Mouse (Mus musculus) induced T-regulatory cell, adult 2 months (primary cell): ENCODE measurements around the gene Kcnk16.
A peak's percentile ranks its signal among the peaks of the same experiment; 100 is the strongest.
"Not testable (repeated sequence)": the region's sequence is repeated elsewhere in the genome, so short reads cannot be mapped to it uniquely, and the experiment has no call there.

Source experiments
- DNase-seq: peaks from one replicate; pipeline ENCODE4 v3.0.0-alpha.2; 2012; ENCODE audit warnings: low read depth

Gene Kcnk16

DNA sequence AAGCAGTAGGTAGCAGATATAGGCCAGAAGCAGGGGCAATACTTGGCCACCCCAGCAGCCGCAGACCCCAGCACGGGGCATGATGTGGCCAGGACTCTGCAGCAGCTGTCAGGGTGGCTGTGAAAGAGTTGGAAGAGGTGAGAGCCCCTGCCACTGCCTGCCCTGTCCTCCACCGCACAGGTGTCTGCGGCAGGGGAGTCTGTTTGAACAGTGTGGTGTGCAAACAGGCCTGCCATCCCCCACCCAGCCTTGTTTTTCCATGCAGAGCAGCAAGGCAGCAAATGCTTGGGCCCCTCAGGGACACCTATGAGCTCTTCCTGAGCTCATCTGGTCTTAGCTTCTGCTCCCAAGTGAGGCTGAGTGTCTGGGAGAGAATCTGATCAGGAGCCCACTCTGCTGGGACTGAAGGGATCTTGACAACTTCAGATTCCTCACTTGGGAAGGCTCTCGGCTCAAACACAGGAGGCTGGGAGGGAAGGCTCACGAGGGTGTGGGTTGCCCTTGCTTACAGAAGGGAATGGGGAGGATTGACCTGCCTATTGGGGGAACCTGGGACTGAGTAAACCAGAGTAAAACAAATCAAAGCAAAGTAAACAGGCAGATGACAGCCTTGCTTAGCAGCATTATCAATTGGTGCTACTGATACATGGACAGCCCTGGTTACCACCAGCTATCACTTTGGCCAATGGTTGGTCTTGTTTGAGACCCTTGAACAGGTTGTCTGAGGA is at the start of gene Kcnk16:
Gene Kcnk16, minus strand, starts transcription at position 118 of the 728 bp plus-strand sequence.
- no peak for DNase-seq

DNA sequence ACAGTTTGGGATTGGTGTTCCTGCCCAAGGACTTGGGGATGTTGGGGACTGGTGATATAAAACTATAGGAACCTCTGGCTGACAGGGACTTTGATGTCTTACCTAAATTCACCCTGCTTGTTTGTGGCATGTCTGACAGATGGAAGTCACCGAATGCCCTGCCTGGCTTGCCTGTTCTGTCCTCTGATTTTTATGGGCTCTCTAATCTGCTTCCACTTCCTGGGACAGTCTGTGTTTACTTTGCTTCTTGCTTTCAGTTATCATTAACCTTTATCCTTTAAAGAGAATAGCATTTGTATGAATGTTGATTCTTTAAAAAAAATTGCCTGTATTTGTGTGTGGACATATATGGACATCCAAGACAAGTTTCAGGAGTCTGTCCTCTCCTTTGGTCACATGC is 46.1 kb upstream of the Kcnk16 start:
- DNase-seq: no peak

DNA sequence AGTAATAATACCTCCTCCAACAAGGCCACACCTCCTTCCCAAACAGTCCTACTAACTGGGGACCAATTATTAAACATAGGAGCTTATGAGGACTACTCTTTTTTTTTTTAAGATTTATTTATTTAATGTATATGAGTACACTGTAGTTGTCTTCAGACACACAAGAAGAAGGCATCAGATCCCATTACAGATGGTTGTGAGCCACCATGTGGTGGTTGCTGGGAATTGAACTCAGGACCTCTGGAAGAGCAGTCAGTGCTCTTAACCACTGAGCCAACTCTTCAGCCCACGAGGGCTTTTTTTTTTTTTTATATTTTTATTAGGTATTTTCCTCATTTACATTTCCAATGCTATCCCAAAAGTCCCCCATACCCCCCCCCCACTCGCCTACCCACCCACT is 36.1 kb upstream of the Kcnk16 start:
- DNase-seq: not testable (repeated sequence)

DNA sequence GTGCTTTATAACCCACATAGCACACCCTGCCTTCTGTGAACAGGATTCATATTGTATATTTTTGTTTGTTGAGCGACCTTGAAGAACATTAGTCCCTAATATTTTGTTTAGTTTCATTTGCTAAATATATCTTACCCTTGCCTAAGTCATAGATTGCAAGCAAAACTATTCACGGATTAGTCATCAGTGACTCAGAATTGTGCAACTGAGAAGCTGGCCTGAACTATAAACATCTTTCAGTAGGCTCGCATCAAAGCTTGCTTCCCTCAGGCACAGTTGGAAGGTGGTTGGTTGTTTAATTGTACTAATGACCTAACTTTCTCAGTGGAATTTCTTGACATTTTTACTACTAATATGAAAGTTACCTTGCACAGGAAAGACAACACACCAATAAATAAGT is 29.1 kb upstream of the Kcnk16 start:
- no peak for DNase-seq

DNA sequence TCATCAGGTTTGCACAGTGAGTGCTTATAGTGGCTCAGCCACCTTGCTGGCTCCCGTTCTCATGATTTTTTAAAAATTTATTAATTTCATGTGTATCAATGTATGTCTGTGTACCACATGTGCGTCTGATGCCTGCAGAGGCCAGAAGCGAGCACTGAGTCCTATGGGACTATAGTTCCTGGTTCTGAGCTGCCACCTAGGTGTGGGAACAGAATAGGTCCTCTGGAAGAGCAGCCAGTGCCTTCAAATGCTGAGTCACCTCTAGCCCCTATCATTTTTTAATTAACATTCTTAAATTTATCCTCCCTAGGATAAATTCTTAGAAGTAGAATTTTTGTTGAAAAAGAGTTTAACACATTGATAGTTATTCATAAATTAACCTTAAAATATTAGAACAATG is 28.6 kb upstream of the Kcnk16 start:
- DNase-seq: no peak

DNA sequence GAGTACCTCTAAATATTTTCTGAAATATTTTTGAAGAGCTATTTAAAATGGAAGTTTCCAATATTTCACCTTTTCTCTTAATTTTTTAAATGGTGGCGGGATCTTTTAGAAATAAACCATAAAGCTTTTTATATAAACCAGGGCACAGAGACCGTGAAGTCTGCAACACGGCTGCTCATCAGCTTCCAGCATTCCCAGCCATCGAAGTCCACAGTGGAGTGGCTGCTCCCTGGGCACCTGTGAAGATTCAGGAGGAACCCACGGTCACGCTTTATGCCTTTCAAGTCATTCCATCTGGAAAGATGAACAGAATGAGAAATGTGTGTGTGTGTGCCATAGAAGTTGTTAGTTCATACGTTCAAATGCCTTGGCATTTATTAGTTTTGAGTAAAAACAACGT is 25.9 kb upstream of the Kcnk16 start:
- no peak for DNase-seq

DNA sequence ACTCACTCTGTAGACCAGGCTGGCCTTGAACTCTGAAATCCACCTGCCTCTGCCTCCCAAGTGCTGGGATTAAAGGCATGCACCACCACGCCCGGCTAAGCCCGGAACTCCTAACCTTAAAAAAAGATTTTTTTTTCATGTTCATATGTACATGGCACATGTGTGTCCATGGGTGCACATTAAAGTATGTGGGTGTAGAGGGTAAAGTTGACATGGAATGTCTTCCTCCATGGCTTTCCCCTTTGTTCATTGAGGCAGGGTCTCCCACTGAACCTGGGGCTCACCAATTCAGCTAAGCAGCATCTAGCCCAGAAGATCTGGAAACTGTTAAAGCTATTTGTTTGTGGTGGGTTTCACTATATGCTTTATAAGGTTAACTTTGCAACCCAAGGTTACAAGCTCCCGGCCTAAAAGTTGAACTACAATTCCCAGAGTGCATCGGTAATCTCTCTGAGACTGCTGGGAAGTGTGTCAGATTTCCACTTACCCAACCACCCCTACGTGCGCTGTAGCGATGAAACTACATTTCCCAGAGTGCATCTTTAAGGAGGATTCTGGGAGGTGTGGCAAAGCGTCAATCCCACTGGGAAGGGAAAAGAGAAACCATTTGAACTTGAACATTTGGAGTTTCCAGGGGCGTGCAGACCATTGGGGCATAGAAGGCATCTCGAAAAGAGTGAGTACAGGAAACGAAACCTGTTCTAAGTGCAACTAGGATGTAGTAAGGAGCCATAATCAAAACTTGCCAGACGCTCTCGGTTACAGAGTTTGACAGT is 25.3 kb upstream of the Kcnk16 start, which contains the start of gene Nudt13:
Gene Nudt13, plus strand, starts transcription at position 581 of the 776 bp plus-strand sequence.
- peak; percentile 92 for DNase-seq

DNA sequence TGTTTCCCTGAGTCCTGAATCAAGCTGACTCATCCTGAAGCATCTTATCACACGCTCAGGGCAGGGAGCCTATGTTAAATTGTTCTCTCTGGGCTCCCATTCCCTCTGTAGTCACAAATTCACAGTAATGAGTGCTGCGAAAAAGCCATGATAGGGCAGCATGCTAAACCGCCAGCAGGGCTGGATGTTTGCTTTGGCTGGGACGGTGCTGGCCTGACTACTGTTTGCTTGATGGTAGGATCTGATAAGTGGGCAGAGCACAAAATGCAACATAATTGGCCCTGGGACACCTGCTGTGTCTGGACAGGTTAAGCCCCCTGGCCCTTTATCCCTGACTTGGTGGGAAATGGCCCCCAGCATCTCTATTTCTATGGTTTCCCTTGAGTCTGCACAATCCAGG is 22.4 kb upstream of the Kcnk16 start:
- DNase-seq: no peak

DNA sequence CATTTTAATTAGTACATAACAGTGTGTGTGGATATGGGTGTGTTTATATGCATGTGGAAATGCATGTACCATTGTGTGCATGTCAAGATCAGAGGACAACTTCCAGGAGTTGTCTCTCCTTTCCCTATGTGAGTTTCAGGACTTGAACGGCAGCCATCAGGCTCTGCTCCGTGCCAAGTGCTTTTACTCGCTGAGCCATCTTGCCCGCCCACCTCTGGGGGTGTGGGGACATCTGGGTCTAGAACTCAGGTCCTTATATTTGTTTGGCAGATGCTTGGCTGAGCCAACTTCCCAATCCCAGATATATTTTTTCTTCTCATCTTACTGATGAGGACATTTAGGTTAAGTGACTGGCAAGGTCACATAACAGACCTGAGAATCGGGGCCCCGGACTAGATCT is 578 bp downstream of the Kcnk16 start:
- DNase-seq: no peak

DNA sequence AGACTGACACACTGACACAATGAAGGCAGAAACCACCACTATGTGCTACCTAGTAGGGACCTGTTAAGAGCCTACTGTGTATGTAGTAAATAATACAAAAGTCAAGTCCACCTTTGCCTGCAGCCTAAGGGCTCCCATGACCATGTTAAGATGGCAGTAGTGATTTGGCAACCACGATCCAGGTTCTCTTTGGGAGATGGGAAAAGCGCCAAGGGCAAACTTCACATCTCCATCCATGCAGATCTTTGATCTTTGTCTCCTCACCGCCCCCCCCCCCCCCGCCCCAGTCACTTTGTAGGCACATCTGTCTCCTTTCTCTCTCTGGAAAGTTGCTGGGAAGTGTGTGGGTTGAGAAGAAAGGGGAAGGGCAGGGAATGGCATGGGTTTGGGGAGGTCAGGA is 6.7 kb downstream of the Kcnk16 start:
- no peak for DNase-seq

DNA sequence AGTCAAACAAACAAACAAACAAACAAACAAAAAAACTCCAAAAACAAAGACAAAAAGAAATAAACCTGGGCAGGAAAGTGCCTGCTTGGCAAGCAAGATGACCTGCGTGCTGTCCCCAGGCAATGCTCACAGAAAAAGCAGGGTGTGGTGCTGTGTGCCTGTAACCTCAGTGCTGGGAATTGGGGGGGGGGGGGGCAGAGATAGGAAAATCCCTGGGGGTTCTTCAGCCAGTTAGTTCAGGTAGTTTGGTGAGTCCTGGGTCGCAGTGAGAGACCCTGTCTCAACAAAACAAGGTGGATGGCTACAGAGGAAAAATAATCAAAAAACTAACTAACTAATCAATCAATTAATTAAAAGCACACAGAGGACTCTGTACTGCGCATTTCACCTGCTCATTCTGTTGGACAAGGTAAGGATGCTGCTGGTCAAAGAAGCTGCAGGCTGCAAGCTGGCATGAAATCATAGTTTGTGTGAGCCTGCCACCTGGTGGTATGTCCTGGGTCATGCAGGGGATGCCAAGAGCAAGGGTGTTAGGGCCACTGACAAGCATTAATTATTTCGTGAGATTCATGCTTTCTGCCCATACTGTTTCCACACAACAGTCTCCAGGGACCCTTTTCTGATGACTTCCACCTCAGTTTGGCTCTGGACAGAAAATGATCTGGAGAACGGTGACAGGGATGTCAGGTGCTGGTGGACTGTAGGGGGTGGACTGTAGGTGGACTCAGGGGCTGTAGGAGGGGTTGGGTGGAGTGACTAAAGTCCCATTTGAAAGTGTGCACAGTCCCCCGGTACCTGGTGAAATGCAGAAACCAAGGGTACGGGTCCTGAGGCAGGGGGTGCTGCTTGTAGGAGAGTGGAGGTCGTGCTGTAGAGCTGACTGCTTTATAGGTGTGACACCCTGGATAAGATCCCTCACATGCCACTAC is 10.6 kb downstream of the Kcnk16 start:
- DNase-seq: peak; percentile 83

DNA sequence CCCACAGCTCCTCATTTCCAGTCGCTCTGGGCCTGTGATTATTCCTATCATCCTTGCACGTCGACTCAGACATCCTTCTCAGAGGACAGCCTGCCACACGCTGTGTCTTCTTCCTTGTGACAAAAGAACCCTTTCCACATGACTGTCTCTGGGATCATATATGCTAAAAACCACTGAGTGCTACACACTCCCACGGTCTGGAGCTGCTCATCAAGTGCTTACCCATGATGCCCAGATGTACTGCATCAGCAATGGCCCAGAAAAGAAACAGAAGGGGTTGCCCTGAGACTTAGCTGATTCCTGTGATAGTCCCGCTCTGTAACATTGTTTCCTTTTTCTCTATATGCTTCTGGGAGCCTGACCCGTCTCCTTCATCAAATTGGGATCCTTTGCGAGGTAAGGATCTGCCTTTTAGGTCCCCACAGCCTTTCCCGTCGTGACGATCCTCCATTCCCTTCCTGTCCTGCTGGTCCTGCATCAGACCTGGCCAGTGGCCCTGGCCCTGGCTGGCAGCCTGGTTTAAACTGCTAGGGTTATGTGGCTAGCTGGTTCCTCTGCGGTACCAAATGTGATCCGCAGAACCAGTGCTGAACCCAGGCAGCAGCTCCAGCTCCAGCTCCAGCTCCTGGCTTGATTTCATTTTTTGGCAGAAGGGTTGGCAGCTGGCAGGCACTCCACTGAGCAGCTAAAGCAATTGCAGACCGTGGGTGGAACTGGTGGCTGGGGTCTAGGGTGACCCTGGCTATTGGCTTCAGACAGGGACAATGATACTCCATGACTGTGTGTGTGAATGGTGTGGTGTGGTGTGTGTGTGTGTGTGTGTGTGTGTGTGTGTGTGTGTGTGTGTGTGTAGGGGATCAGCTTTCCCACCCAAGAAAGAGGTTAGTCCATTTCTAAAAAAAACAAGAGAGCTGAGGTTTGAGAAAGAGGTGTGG is 18.5 kb downstream of the Kcnk16 start:
- DNase-seq: no peak

DNA sequence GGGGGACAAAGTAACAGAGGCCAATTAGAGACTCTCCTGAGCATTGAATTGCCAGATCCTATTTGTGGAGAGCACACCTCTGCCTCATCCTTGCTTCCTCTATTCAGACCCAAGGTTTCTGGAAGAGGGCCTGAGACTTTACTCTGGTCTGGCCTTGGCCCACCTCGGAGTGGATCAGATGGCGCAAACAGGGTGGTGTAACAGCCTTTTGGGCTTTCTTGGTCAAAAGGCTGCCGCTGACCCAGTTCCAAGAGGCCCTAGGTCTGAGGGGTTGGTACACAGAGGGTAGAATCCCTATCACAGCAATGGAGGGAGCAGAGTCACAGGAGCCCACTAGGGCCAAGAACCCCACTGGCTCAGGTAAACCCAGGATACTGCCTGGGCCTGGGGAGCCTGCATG is 21.0 kb downstream of the Kcnk16 start:
- DNase-seq: no peak

DNA sequence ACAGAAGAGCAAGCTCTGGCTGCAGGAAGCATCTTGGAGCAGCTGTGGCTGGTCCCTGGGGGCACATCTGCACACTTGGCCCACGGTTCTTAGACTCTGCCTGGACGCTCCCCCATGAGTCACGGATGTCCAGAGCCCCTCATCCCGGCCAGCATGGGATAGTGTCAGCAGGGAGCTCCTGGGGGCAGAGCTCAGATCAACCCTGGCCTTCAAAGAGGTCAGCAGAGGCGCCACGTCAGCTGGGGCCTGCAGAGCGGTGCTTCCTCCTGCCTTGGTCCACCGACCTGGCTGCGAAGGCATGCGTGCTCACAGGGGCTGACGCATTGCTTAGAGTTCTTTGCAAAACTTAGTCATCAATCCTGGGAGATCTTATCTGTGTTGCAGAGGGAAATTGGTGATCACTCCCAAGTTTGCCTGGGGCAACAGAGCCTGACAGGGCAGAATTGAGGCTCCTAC is 22.2 kb downstream of the Kcnk16 start:
- DNase-seq: no peak

DNA sequence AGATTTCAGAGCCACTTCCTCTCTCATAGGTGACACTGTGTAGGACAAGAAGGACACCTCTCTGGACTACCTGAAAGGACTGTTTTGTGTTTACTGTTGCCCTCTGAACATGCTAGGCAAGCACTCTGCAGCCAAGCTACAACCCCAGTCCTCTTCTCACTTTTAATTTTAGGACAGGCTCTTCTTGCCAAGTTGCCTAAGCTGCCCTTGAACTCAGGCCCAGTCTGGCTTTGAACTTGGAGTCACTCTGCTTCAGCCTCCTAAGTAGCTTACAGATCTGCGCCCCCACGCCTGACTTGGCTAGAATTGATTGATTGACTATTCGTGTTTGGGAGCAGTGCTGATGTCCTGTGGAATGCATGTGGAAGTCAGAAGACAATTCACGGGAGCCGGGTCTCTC is 23.1 kb downstream of the Kcnk16 start:
- DNase-seq: no peak

DNA sequence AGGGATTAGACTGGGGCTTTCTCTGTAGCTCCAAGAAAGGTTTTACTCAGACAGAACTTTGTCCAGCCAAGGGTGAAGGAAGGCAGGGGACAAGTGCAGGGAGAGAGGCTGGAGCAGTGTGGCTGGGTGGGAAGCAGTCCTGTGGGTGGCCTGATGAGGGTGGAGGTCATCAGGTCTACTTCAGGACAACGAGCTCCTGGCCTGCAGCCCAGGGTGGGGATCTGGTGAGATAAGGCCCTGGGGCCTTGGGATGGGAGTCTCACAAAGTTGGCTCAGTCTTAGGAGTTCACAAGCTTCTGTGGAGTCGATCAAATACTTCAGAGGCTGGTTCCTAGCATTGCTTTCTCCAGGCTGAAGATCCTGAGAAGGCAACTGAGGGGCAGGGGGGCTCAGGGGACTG is 23.7 kb downstream of the Kcnk16 start:
- no peak for DNase-seq

DNA sequence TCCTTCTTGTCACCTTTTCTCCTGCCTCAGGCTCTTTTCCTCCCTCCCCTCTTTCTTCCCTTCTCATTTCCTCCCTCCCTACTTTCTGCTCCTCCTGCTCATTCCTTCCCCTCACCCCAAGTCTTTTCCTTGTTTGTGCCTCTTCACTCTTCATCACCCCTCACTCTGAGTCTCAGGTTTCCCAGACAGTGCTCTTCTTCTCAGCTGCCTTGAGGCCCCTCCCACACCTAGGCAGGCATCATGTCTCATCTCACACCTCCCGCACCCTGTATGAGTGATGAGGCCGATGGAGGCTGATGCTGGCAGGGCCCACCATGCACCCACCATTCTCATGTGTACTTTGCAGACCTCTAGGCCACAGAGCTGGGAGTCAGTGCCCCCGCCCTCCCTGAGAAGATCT is 25.8 kb downstream of the Kcnk16 start:
- DNase-seq: no peak

DNA sequence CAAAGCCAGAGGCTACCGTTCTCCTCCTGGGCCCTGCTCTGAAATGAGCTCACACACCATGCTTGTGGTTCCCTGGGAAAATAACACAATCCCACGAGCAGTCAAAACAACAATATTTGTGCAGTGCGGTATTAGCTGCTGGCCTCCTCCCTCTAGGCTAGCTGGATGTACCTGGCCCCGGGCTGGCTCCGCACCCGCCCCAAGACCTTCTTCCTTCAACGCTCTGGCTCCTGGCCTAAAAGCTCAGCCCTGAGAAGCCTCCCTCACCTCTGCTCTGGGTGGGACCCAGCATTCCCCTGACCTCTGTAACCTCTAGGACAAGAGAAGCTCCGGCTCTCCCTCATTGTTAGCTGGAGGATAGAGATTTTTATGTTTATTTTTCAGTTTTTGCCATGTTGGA is 26.5 kb downstream of the Kcnk16 start:
- no peak for DNase-seq

DNA sequence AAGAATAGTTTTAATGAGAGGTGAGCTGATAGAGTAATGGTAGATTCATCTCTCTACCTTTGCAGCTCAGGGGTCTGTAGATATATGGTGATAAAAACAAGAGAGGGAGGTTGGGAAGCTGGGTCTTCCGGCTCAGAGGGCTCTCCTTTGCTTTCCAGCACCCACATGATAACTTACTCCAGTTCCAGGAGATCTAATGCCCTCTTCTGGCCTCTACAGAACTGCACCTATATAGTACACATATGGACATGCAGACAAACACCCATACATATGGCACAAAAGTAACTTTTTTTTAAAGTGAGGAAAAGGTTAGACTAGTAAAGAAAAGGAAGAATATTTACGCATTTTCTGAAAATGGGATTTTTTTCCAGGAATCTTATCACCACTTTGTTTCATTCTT is 34.6 kb downstream of the Kcnk16 start:
- DNase-seq: no peak

DNA sequence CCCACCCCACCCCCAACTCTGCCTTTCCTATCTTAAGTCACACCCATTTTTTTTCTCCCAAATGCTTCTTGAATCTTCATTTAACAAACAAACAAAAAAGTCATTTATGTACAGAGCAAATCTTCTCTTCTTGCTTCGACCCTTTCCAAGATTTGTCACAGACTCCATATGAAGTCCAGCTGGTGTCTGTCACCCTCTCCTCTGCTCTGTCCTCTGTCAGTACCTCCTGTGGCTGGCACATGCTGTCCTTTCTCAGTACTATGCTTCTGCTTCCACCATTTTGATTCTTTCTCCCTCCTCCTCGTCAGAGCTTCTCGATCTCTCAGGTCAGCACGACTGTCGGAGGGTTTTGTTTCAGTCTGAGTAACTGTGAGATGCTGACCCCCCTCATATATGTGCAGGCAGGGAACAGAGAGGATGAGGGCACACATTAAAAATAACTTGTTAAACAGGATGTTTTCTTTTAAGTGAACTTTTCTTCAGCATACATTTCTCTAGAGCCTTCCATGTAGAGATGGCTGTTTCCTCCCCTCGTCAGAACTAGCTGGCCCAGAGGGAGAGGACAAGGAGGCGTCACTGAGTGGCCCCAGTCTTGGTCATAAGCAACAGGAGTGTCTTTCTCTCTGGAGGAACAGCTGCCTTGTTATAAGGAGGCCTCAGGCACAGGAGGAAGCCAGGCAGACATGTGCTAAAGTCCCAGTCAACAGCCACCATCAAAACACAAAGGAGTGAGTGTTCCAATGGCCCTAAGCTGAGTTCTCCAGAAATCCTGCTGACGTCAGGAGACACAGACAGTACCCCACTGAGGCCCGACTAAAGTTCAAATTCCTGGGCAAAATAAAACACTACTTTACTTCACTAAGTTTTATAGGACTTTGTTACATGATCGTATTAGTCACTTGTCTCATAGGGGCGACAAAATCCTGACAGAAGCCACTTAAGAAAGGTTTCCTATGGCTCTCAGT is 35.7 kb downstream of the Kcnk16 start:
- DNase-seq: no peak
